Mouse (Mus musculus) testis, adult 2 months (tissue): ENCODE results near the gene Slco4a1. TPM values are rescaled to one million over a fixed set of nuclear protein-coding genes. Genes with fewer than 3 reads are reported as not detected.
A peak's percentile ranks its signal among the peaks of the same experiment; 100 is the strongest.

Experiments used
- H3K27ac ChIP-seq: fragments of 200-500 bp; 2 replicates; pipeline ENCODE4 v1.5.1; 2012; ENCODE audit warnings: low read depth, low read length; ENCODE audit not compliant: control insufficient read depth, insufficient read depth
- H3K27me3 ChIP-seq: fragments of 200-500 bp; 2 replicates; pipeline ENCODE4 v1.6.1; 2012; ENCODE audit warnings: mild to moderate bottlenecking, low read length, moderate library complexity; ENCODE audit not compliant: control insufficient read depth, insufficient read depth
- H3K36me3 ChIP-seq: fragments of 200-500 bp; 2 replicates; pipeline ENCODE4 v1.6.1; 2012; ENCODE audit warnings: mild to moderate bottlenecking, low read length; ENCODE audit not compliant: control insufficient read depth, insufficient read depth
- H3K4me1 ChIP-seq: fragments of 200-500 bp; 2 replicates; pipeline ENCODE4 v1.6.1; 2012; ENCODE audit warnings: low read length; ENCODE audit not compliant: control insufficient read depth, insufficient read depth
- H3K4me3 ChIP-seq: fragments of 200-500 bp; 2 replicates; pipeline ENCODE4 v1.5.1; 2012; ENCODE audit warnings: low read depth, mild to moderate bottlenecking, low read length, moderate library complexity, mixed read lengths; ENCODE audit not compliant: control insufficient read depth
- CTCF ChIP-seq: fragments of 200-500 bp; IDR thresholded peaks from 2 replicates; pipeline ENCODE4 v1.5.1; 2012; ENCODE audit warnings: low read depth, mild to moderate bottlenecking, inconsistent platforms, low read length, moderate library complexity; ENCODE audit not compliant: control insufficient read depth, insufficient read depth, insufficient replicate concordance
- POLR2A ChIP-seq: fragments of 200-500 bp; IDR thresholded peaks from 2 replicates; pipeline ENCODE4 v1.6.1; 2012; ENCODE audit warnings: low read depth, mild to moderate bottlenecking, inconsistent platforms, low read length, moderate library complexity; ENCODE audit not compliant: control insufficient read depth
- polyA plus RNA-seq: library from polyadenylated mRNA; depleted of rRNA; stranded (reverse); fragments of >200 nt; gene quantifications from 2 replicates; pipeline ENCODE4 v1.2.3, GENCODE M21; 2012; rRNA removed

Slco4a1 gene
- 0.15 and 1.6 TPM in 2 replicates for polyA plus RNA-seq

DNA sequence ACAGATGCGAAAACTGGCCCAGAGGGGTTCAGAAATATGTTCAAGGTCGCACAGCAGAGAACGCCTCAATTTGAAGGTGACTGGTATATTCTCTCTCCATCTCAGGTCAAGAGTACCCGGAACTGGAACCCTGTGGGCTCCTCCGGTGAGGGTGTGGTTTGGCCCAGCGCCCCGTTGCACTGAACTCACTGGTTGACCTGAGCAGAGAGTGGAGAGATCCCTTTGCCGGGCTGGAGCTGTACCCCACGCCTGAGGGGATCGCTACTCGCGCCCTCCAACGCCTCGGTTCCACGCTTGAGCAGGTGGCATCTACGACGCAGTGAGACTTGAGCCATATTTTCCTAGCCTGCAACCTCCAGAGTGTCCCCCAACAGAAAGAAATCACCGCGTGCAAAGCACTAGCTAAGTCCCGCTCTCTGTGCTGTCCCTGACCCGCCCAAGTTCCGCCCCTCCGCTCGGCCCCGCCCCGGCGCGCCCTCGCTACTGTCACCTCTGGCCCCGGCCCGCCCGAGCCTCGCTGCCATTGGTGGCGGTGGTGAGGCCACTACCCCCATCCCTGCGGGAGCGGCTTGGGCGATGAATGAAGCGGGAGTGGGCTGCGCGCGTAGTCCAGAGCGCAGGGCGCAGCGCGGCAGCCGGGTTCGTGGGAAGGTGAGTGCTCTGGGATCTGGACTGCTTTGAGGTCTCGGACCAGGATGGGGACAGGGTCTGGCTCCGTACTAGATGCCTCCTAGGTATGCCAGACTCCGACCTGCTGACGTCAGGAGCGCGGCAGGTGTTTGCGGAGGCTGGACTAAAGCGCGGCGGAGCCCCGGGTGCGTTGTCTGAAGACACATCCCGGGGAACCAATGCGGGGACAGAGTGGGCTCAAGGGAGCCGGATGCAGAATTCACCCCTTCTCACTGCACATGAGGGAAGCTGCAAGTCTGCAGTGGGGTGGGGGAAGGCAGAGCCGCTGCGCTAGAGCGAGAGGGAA, at the start of gene Slco4a1:
TSS of gene Slco4a1 (plus strand) at position 523 of the 976 bp plus-strand sequence.
- Histone ChIP-seq H3K27ac (no peak within 1 kb of the TSS), H3K27me3 (no peaks in the 10 kb centered on the region)

DNA sequence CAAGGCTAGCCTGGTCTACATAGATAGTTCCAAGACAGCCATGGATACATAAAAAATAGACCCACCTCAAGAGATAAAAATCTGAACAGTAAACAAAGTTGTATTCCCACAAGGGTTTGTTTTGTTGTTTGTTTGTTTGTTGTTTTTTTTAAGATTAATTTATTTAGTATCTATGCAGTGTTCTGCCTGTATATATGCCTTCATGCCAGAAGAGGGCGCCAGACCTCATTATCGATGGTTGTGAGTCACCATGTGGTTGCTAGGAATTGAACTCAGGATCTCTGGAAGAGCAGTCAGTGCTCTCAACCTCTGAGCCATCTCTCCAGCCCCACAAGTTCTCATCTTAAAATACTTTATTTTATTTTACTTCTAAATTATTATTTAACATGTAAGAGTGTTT, 47.6 kb upstream of the Slco4a1 start:
- H3K36me3 ChIP-seq, result no peaks in the 10 kb centered on the region
- no peak overlapping the region for H3K27ac ChIP-seq
- no peaks in the 10 kb centered on the region for H3K27me3 ChIP-seq
- TF ChIP-seq CTCF (no peak), POLR2A (no peak)
- H3K4me3 ChIP-seq, result no peak overlapping the region
- no peaks in the 10 kb centered on the region for H3K4me1 ChIP-seq

More for the DNA sequence above, at the start of gene Slco4a1:
- Histone ChIP-seq H3K4me1 (peaks cover 6% of the 10 kb centered on the region), H3K4me3 (peak within 1 kb of the TSS; percentile 28), H3K36me3 (no peaks in the 10 kb centered on the region)
- TF ChIP-seq CTCF (no peak), POLR2A (no peak)

DNA sequence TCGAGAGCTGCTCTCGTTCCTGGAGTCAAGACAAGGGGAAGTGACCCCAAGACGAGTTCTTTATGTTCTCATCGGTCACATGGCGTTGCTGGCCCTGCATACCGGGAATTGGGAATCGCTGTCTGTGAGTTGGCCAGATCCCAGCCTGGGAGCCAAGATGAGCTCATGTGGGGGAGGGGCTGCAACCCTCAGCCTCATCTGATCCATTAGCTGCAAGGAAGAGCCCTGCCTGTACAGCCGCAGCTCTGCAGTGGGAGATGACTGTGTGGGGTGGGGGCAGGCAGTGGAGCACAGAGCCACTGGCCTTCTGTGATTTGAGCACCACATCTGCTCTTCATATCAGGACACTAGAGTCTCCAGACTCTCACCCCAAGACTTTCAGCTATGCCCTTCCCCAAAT, 45.6 kb upstream of the Slco4a1 start:
- H3K27ac ChIP-seq, result no peak overlapping the region
- H3K4me1 ChIP-seq, result no peaks in the 10 kb centered on the region
- no peaks in the 10 kb centered on the region for H3K36me3 ChIP-seq
- H3K27me3 ChIP-seq, result no peaks in the 10 kb centered on the region
- TF ChIP-seq POLR2A (no peak), CTCF (no peak)
- H3K4me3 ChIP-seq, result no peak overlapping the region

DNA sequence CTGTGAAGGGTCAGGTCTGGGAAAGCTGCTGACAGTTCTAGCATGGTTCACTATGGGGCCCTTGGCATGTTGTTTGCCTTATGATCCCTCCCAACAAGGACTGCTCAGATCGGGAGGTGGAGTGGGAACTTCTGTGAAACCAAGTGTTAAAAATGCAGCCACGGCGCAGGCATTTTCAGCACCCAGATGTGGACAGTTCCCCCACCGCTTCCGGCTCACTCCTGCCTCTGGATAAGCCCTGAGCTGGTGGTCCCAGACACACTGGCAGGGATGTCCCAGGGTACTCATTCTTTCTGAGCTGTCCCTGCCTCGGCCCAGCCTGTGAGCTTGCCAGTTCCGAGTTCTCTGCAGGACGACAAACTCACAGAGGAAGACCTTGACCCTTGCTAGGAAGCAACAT, 45.0 kb upstream of the Slco4a1 start:
- TF ChIP-seq POLR2A (no peak), CTCF (no peak)

DNA sequence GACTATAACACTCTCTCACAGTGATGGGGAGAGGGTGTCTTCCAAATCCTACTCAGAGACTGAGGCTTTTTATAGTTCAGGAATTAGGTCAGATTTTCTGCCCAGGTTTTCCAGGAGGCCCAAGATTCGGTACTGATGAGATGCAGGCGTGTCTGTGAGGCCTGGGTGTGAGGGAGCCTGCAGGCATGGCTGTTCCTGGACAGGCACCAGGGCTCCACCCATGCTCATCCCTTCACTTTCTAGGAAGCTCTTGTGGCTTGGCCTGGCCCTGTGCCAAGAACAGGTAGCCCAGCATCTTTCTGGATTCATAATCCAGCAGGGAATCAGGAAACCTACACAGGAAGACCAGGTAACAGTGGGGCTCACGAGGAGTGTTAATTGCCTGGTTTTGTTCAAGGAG, 40.4 kb upstream of the Slco4a1 start:
- Histone ChIP-seq H3K36me3 (no peaks in the 10 kb centered on the region), H3K27me3 (no peaks in the 10 kb centered on the region), H3K4me3 (no peak overlapping the region), H3K4me1 (no peaks in the 10 kb centered on the region), H3K27ac (no peak overlapping the region)
- TF ChIP-seq POLR2A (no peak), CTCF (no peak)

More for the DNA sequence above, 45.0 kb upstream of the Slco4a1 start:
- H3K27me3 ChIP-seq, result no peaks in the 10 kb centered on the region
- no peak overlapping the region for H3K4me3 ChIP-seq
- no peaks in the 10 kb centered on the region for H3K36me3 ChIP-seq
- H3K27ac ChIP-seq, result no peak overlapping the region
- no peaks in the 10 kb centered on the region for H3K4me1 ChIP-seq

DNA sequence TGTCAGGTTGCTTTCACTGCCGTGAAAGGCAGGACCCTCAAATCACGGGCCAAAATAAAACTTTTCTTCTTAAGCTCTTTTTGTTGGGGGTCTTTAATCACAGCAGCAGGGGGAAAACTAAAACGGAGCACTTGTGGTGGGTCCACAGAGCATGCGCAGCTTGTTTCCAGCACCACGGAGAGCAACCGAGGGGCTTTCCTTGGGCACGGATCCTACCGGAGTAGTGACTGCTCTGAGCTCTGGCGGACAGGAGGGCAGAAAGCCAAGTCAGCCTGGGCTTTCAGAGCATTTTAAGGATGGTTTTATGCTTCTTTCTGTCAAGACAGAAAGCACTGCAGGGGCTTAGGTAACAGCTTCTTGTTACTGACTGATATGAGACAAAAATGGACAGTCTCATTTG, 38.3 kb upstream of the Slco4a1 start:
- Histone ChIP-seq H3K27ac (no peak overlapping the region), H3K36me3 (no peaks in the 10 kb centered on the region), H3K27me3 (no peaks in the 10 kb centered on the region), H3K4me3 (no peak overlapping the region), H3K4me1 (no peaks in the 10 kb centered on the region)
- TF ChIP-seq CTCF (no peak), POLR2A (no peak)

DNA sequence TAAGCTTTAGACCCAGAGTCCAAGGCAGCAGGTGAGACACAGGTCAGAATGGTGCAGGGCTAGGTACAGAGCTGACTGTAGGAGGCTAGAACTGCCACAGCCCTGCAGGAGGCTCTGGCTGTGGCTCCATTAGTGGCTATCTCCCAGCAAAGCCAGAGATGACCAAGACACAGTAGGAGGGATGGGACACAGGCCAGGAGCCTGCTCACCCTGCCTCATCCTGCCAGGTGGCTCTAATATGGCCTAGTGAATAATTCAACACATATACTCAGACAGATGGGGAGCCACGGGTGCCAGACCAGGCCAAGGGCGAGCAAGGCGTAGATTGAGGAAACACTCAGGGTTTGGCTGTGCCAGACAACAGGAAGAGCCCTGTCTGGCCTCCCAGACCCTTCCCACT, 35.4 kb upstream of the Slco4a1 start:
- TF ChIP-seq POLR2A, result no peak
- no peak for TF ChIP-seq CTCF
- Histone ChIP-seq H3K4me1 (no peaks in the 10 kb centered on the region), H3K36me3 (no peaks in the 10 kb centered on the region), H3K27ac (no peak overlapping the region), H3K27me3 (no peaks in the 10 kb centered on the region), H3K4me3 (no peak overlapping the region)
